8 mouse cellular contexts compared by ENCODE assay signal in genomic region chr19:47919966-47920375, GRCm38 (mm10). TPM values are rescaled to one million over a fixed set of nuclear protein-coding genes. Genes with fewer than 3 reads are reported as not detected.
DNase-seq lines count a peak whose midpoint lies in the region; ATAC-seq and TF ChIP-seq lines count a peak whose summit lies in the region.
"Had no signal": no experiment of that assay in that cellular context is flagged by ENCODE, and none has a peak within 500 bp of the region (broad histone marks: within the 10 kb centered on the region; RNA-seq: fewer than 3 reads in every experiment).

No protein-coding gene starts in this region.

- H3K27me3 ChIP-seq in lung, embryonic 14.5 days (ENCODE audit: insufficient read depth, low read length): no peaks in the 10 kb centered on the region

- peak overlapping the region; percentile 86 for H3K4me3 ChIP-seq in lung, embryonic 14.5 days (ENCODE audit: low read depth, low read length)

- H3K27ac ChIP-seq in lung, embryonic 14.5 days (ENCODE audit: low read depth): peak overlapping the region; percentile 97

- intact Hi-C loops in left cerebral cortex, postnatal 25 days (cut with DNase I): no loop called here

- H3K4me1 ChIP-seq in lung, embryonic 14.5 days (ENCODE audit: insufficient read depth): peaks cover 22% of the 10 kb centered on the region

- H3K4me2 ChIP-seq in lung, embryonic 14.5 days: peak overlapping the region; percentile 85

- H3K9ac ChIP-seq in lung, embryonic 14.5 days: peak overlapping the region; percentile 90

- TF ChIP-seq POLR2A in brain, embryonic 14.5 days (IDR thresholded peaks at IDR 0.05; ENCODE audit: borderline replicate concordance, extremely low read depth, insufficient read depth, insufficient read length, poor library complexity, severe bottlenecking): no peak

- H3K36me3 ChIP-seq in lung, embryonic 14.5 days (ENCODE audit: insufficient read depth): no peaks in the 10 kb centered on the region

- DNase-seq in brain, embryonic 14.5 days (ENCODE audit: low read depth): peak; percentile 75
- DNase-seq in heart, adult 11 months: peak; percentile 96
- peak; percentile 42 for DNase-seq in kidney, adult 11 months
- peak; percentile 86 for DNase-seq in lung, embryonic 14.5 days
- DNase-seq in yolk sac, embryonic 10.5 days (ENCODE audit: low spot score): peak; percentile 15
- no peak for DNase-seq in left cerebral cortex, postnatal 25 days (ENCODE audit: low spot score in 2 of 2)

- TF ChIP-seq CTCF in brain, embryonic 14.5 days (IDR thresholded peaks at IDR 0.05; ENCODE audit: borderline replicate concordance, extremely low read depth, insufficient read depth, insufficient read length): no peak
- TF ChIP-seq CTCF in lung, embryonic 14.5 days (IDR thresholded peaks at IDR 0.05; ENCODE audit: low read depth): no peak

- no peaks in the 10 kb centered on the region for H3K9me3 ChIP-seq in lung, embryonic 14.5 days (ENCODE audit: low read depth, low read length)

- ATAC-seq in lung, embryonic 14.5 days (ENCODE audit: insufficient read depth): peak; percentile 28
- ATAC-seq in activated CD4-positive, CD25-positive, alpha-beta regulatory T cell, adult 4 months: no peak

- 0% methylated on average over 8 of the region's 8 CpGs for WGBS in lung, embryonic 14.5 days

RNA-seq across cellular contexts. Expression of gene Itprip, which starts 0.9 kb away (rescaled TPM):
- 6.1 and 6.2 TPM in 2 replicates for polyA plus RNA-seq in brain, embryonic 14.5 days (2012; rRNA removed)
- 14.7 and 15.2 TPM in 2 replicates for polyA plus RNA-seq in lung, embryonic 14.5 days (2014; fragmentation: Nextera tagmentation; extraction: Ambion mirVana)
- 10 to 100 TPM in 1 of 2 experiments, 1 to 10 TPM in 1; 6.2 to 11.9 TPM for polyA plus RNA-seq in activated CD4-positive, CD25-positive, alpha-beta regulatory T cell, adult 4 months (2017; shearing (Covaris generic))
- total RNA-seq in left cerebral cortex, postnatal 25 days (2021): 1 to 10 TPM in 1 of 2 experiments, under 1 TPM in 1; 0.94 to 1.2 TPM

RNA-seq across cellular contexts. Expression of gene Cfap43, which starts 0.9 kb away (rescaled TPM):
- polyA plus RNA-seq in brain, embryonic 14.5 days (2012; rRNA removed): 1.00 and 2.6 TPM in 2 replicates
- 0.14 and 0.15 TPM in 2 replicates for polyA plus RNA-seq in lung, embryonic 14.5 days (2014; fragmentation: Nextera tagmentation; extraction: Ambion mirVana)
- under 1 TPM; 0.28 to 0.32 TPM for polyA plus RNA-seq in activated CD4-positive, CD25-positive, alpha-beta regulatory T cell, adult 4 months (2017; shearing (Covaris generic))
- under 1 TPM; 0.16 to 0.64 TPM for total RNA-seq in left cerebral cortex, postnatal 25 days (2021)

RNA-seq across cellular contexts. Expression of gene Cfap58, which starts 17.5 kb away (rescaled TPM):
- 0.15 and 0.62 TPM in 2 replicates for polyA plus RNA-seq in brain, embryonic 14.5 days (2012; rRNA removed)
- 0.14 TPM in 1 of 2 replicates, not detected in the other for polyA plus RNA-seq in lung, embryonic 14.5 days (2014; fragmentation: Nextera tagmentation; extraction: Ambion mirVana)
- polyA plus RNA-seq in activated CD4-positive, CD25-positive, alpha-beta regulatory T cell, adult 4 months (2017; shearing (Covaris generic)): under 1 TPM in 1 of 2 experiments, not detected in 1; 0.37 TPM
- total RNA-seq in left cerebral cortex, postnatal 25 days (2021): under 1 TPM; 0.21 to 0.55 TPM
- total RNA-seq: gastrocnemius, postnatal 4 days had no signal

RNA-seq across cellular contexts. Expression of gene Gsto2, which starts 54.6 kb away (rescaled TPM):
- polyA plus RNA-seq in brain, embryonic 14.5 days (2012; rRNA removed): 0.88 and 1.1 TPM in 2 replicates
- polyA plus RNA-seq in lung, embryonic 14.5 days (2014; fragmentation: Nextera tagmentation; extraction: Ambion mirVana): 0.72 and 1.4 TPM in 2 replicates
- polyA plus RNA-seq in activated CD4-positive, CD25-positive, alpha-beta regulatory T cell, adult 4 months (2017; shearing (Covaris generic)): under 1 TPM in 1 of 2 experiments, not detected in 1; 0.74 TPM
- total RNA-seq in left cerebral cortex, postnatal 25 days (2021): 1 to 10 TPM; 1.6 to 1.7 TPM

Comparison
In these comparisons a context has a peak if more than half of its experiments do, and no peak if none do; other contexts are left out.
1. DNase-seq: peak in brain, embryonic 14.5 days (single experiment), heart, adult 11 months (single experiment), kidney, adult 11 months (single experiment), lung, embryonic 14.5 days (single experiment) and yolk sac, embryonic 10.5 days (single experiment); none in left cerebral cortex, postnatal 25 days (0 of 2).